Mouse (Mus musculus) kidney, embryonic 15.5 days (tissue): ENCODE results near the gene Chmp4b. TPM values are rescaled to one million over a fixed set of nuclear protein-coding genes. Genes with fewer than 3 reads are reported as not detected.

Experiments
- ATAC-seq: fragments of 200-750 bp; cut with Nextera tagmentation; replicated peaks from 2 replicates; pipeline ENCODE4 v1.8.0; 2017; ENCODE audit warnings: moderate TSS enrichment; ENCODE audit not compliant: low FRiP score
- H3K27ac ChIP-seq: fragments of 300-500 bp; sonication (generic); 2 replicates; pipeline ENCODE4 v1.5.1; 2015; ENCODE audit warnings: mild to moderate bottlenecking, inconsistent platforms
- H3K27me3 ChIP-seq: fragments of 300-500 bp; sonication (generic); 2 replicates; pipeline ENCODE4 v1.6.1; 2015; ENCODE audit warnings: inconsistent platforms
- H3K36me3 ChIP-seq: fragments of 300-500 bp; sonication (generic); 2 replicates; pipeline ENCODE4 v1.6.1; 2015; ENCODE audit warnings: inconsistent platforms
- H3K4me1 ChIP-seq: fragments of 300-500 bp; sonication (generic); 2 replicates; pipeline ENCODE4 v1.6.1; 2015; ENCODE audit warnings: inconsistent platforms
- H3K4me2 ChIP-seq: fragments of 300-500 bp; sonication (generic); 2 replicates; pipeline ENCODE4 v1.6.1; 2015; ENCODE audit warnings: moderate library complexity, mild to moderate bottlenecking, inconsistent platforms
- H3K4me3 ChIP-seq: fragments of 300-500 bp; sonication (generic); replicated peaks from 2 replicates; pipeline ENCODE4 v1.5.1; 2015; ENCODE audit warnings: mild to moderate bottlenecking, inconsistent platforms
- H3K9ac ChIP-seq: fragments of 300-500 bp; sonication (generic); 2 replicates; pipeline ENCODE4 v1.6.1; 2015; ENCODE audit warnings: mild to moderate bottlenecking, inconsistent platforms
- H3K9me3 ChIP-seq: fragments of 300-500 bp; sonication (generic); replicated peaks from 2 replicates; pipeline ENCODE4 v1.6.1; 2016; ENCODE audit warnings: inconsistent platforms
- WGBS: fragments of 180-500 bp; shearing (Covaris S2); methylation state at CpG from one replicate; pipeline ENCODE4 v1.1.7; 2015; ENCODE audit warnings: mixed read lengths; 5-methylcytosine and 5-hydroxymethylcytosine counted together
- polyA plus RNA-seq: library from polyadenylated mRNA; unstranded; fragments of >200 nt; fragmentation: Nextera tagmentation; extraction: Ambion mirVana; gene quantifications from 2 replicates; pipeline ENCODE4 v1.2.1, GENCODE M21; 2015

The Chmp4b gene
- polyA plus RNA-seq, 1 experiment from 2014 or later = 24.6 TPM

- H3K9me3 ChIP-seq = no peaks in the 10 kb centered on the region
- H3K9ac ChIP-seq = no peak overlapping the region
- no peak for ATAC-seq
- no peaks in the 10 kb centered on the region for H3K27me3 ChIP-seq
- peaks cover 7% of the 10 kb centered on the region; the same call in 1 of the 2 replicates for H3K4me1 ChIP-seq
- peaks cover 21% of the 10 kb centered on the region; the same call in 1 of the 2 replicates for H3K36me3 ChIP-seq
- 64% methylated on average over 4 of the region's 4 CpGs for WGBS
- no peak overlapping the region for H3K27ac ChIP-seq
- H3K4me3 ChIP-seq = no peak overlapping the region
- no peak overlapping the region for H3K4me2 ChIP-seq
Observed at GRCm38 (mm10) chr2:154670106-154670505, 18.6 kb downstream of the Chmp4b start.

- Histone ChIP-seq H3K36me3 (peaks cover 19% of the 10 kb centered on the region; the same call in 1 of the 2 replicates), H3K4me1 (peaks cover 11% of the 10 kb centered on the region), H3K9me3 (no peaks in the 10 kb centered on the region), H3K27ac (no peak overlapping the region), H3K9ac (no peak overlapping the region), H3K4me3 (no peak overlapping the region), H3K4me2 (no peak overlapping the region), H3K27me3 (no peaks in the 10 kb centered on the region)
- no peak for ATAC-seq
- WGBS = 86% methylated on average over 4 of the region's 4 CpGs
Observed at GRCm38 (mm10) chr2:154670741-154671140, 19.2 kb downstream of the Chmp4b start.

GRCm38 (mm10) chr2:154674008-154674407, 22.5 kb downstream of the Chmp4b start:
- Histone ChIP-seq H3K27me3 (no peaks in the 10 kb centered on the region), H3K36me3 (peaks cover 14% of the 10 kb centered on the region; the same call in 1 of the 2 replicates), H3K4me3 (no peak overlapping the region), H3K27ac (no peak overlapping the region), H3K9ac (no peak overlapping the region), H3K9me3 (no peaks in the 10 kb centered on the region), H3K4me2 (no peak overlapping the region), H3K4me1 (peaks cover 32% of the 10 kb centered on the region)
- 67% methylated on average over 4 of the region's 4 CpGs for WGBS
- ATAC-seq = no peak

GRCm38 (mm10) chr2:154676653-154677609, 25.4 kb downstream of the Chmp4b start:
- H3K36me3 ChIP-seq = peaks cover 9% of the 10 kb centered on the region; the same call in 1 of the 2 replicates
- WGBS = 71% methylated on average over 19 of the region's 19 CpGs
- H3K9me3 ChIP-seq = no peaks in the 10 kb centered on the region
- ATAC-seq = no peak
- H3K27ac ChIP-seq = peak overlapping the region; percentile 87
- no peaks in the 10 kb centered on the region for H3K27me3 ChIP-seq
- H3K4me1 ChIP-seq = peaks cover 46% of the 10 kb centered on the region
- peak overlapping the region; percentile 35 for H3K4me2 ChIP-seq
- no peak overlapping the region for H3K4me3 ChIP-seq
- no peak overlapping the region for H3K9ac ChIP-seq

- ATAC-seq = no peak; the same call in 1 of the 2 replicates
- H3K36me3 ChIP-seq = peaks cover 4% of the 10 kb centered on the region; the same call in 1 of the 2 replicates
- H3K9me3 ChIP-seq = no peaks in the 10 kb centered on the region
- no peaks in the 10 kb centered on the region for H3K27me3 ChIP-seq
- H3K27ac ChIP-seq = peak overlapping the region; percentile 87
- 37% methylated on average over 10 of the region's 10 CpGs for WGBS
- H3K4me1 ChIP-seq = peaks cover 48% of the 10 kb centered on the region
- no peak overlapping the region for H3K9ac ChIP-seq
- H3K4me3 ChIP-seq = peak overlapping the region; percentile 6; the same call in 1 of the 2 replicates
- peak overlapping the region; percentile 35 for H3K4me2 ChIP-seq
Observed at GRCm38 (mm10) chr2:154677651-154678139, 26.2 kb downstream of the Chmp4b start.

- Histone ChIP-seq H3K4me1 (peaks cover 49% of the 10 kb centered on the region), H3K27ac (no peak overlapping the region), H3K9me3 (no peaks in the 10 kb centered on the region), H3K27me3 (no peaks in the 10 kb centered on the region), H3K4me2 (no peak overlapping the region), H3K4me3 (no peak overlapping the region), H3K9ac (no peak overlapping the region), H3K36me3 (0 out of 2 replicates have a peak, but pooled peaks cover under 1% of the 10 kb centered on the region)
- WGBS = 79% methylated on average over 3 of the region's 3 CpGs
- ATAC-seq = no peak
Observed at GRCm38 (mm10) chr2:154678995-154679394, 27.5 kb downstream of the Chmp4b start.

GRCm38 (mm10) chr2:154680337-154680736, 28.8 kb downstream of the Chmp4b start:
- ATAC-seq = peak; percentile 53; the same call in 1 of the 2 replicates
- WGBS = 45% methylated on average over 2 of the region's 2 CpGs
- Histone ChIP-seq H3K36me3 (0 out of 2 replicates have a peak, but pooled peaks cover 10% of the 10 kb centered on the region), H3K27ac (no peak overlapping the region), H3K4me1 (peaks cover 48% of the 10 kb centered on the region), H3K4me3 (no peak overlapping the region), H3K9me3 (no peaks in the 10 kb centered on the region), H3K27me3 (no peaks in the 10 kb centered on the region), H3K9ac (no peak overlapping the region), H3K4me2 (no peak overlapping the region)

GRCm38 (mm10) chr2:154680941-154681340, 29.4 kb downstream of the Chmp4b start:
- Histone ChIP-seq H3K9me3 (no peaks in the 10 kb centered on the region), H3K36me3 (0 out of 2 replicates have a peak, but pooled peaks cover 10% of the 10 kb centered on the region), H3K4me2 (no peak overlapping the region), H3K9ac (no peak overlapping the region), H3K27me3 (no peaks in the 10 kb centered on the region), H3K4me1 (peaks cover 44% of the 10 kb centered on the region), H3K27ac (no peak overlapping the region), H3K4me3 (no peak overlapping the region)
- no peak for ATAC-seq
- 88% methylated on average over 6 of the region's 6 CpGs for WGBS

- Histone ChIP-seq H3K27ac (no peak overlapping the region), H3K4me3 (no peak overlapping the region), H3K9me3 (no peaks in the 10 kb centered on the region), H3K27me3 (no peaks in the 10 kb centered on the region), H3K4me1 (peaks cover 28% of the 10 kb centered on the region), H3K9ac (no peak overlapping the region), H3K36me3 (0 out of 2 replicates have a peak, but pooled peaks cover 10% of the 10 kb centered on the region), H3K4me2 (no peak overlapping the region)
- ATAC-seq = no peak
- 47% methylated on average over 1 of the region's 1 CpGs for WGBS
Observed at GRCm38 (mm10) chr2:154682712-154683111, 31.2 kb downstream of the Chmp4b start.

- H3K36me3 ChIP-seq = peaks cover 19% of the 10 kb centered on the region
- H3K4me3 ChIP-seq = no peak overlapping the region
- H3K9ac ChIP-seq = no peak overlapping the region
- WGBS = 89% methylated on average over 7 of the region's 7 CpGs
- no peak overlapping the region for H3K27ac ChIP-seq
- no peak for ATAC-seq
- H3K4me2 ChIP-seq = no peak overlapping the region
- peaks cover 17% of the 10 kb centered on the region for H3K4me1 ChIP-seq
- no peaks in the 10 kb centered on the region for H3K9me3 ChIP-seq
- H3K27me3 ChIP-seq = no peaks in the 10 kb centered on the region
Observed at GRCm38 (mm10) chr2:154684901-154685470, 33.5 kb downstream of the Chmp4b start.

GRCm38 (mm10) chr2:154685772-154686171, 34.3 kb downstream of the Chmp4b start:
- ATAC-seq = no peak

GRCm38 (mm10) chr2:154686819-154687218, 35.3 kb downstream of the Chmp4b start:
- no peak overlapping the region for H3K9ac ChIP-seq
- no peak overlapping the region for H3K4me2 ChIP-seq
- H3K27ac ChIP-seq = no peak overlapping the region
- no peak for ATAC-seq
- H3K4me3 ChIP-seq = no peak overlapping the region
- 77% methylated on average over 3 of the region's 3 CpGs for WGBS
- no peaks in the 10 kb centered on the region for H3K27me3 ChIP-seq
- H3K4me1 ChIP-seq = peaks cover 6% of the 10 kb centered on the region; the same call in 1 of the 2 replicates
- no peaks in the 10 kb centered on the region for H3K9me3 ChIP-seq
- peaks cover 35% of the 10 kb centered on the region for H3K36me3 ChIP-seq

More at GRCm38 (mm10) chr2:154685772-154686171, 34.3 kb downstream of the Chmp4b start:
- Histone ChIP-seq H3K9me3 (no peaks in the 10 kb centered on the region), H3K4me1 (peaks cover 11% of the 10 kb centered on the region), H3K4me2 (no peak overlapping the region), H3K27me3 (no peaks in the 10 kb centered on the region), H3K36me3 (peaks cover 27% of the 10 kb centered on the region), H3K27ac (no peak overlapping the region), H3K9ac (no peak overlapping the region), H3K4me3 (no peak overlapping the region)
- WGBS = 93% methylated on average over 3 of the region's 3 CpGs
